Mouse (Mus musculus): ENCODE measurements at regions not wholly inside any gene's neighbourhood (a gene's known extent, or its start where the extent isn't known, plus 50 kb on each side); places are given as distances from the start of the nearest gene placed in this dataset.

DNA sequence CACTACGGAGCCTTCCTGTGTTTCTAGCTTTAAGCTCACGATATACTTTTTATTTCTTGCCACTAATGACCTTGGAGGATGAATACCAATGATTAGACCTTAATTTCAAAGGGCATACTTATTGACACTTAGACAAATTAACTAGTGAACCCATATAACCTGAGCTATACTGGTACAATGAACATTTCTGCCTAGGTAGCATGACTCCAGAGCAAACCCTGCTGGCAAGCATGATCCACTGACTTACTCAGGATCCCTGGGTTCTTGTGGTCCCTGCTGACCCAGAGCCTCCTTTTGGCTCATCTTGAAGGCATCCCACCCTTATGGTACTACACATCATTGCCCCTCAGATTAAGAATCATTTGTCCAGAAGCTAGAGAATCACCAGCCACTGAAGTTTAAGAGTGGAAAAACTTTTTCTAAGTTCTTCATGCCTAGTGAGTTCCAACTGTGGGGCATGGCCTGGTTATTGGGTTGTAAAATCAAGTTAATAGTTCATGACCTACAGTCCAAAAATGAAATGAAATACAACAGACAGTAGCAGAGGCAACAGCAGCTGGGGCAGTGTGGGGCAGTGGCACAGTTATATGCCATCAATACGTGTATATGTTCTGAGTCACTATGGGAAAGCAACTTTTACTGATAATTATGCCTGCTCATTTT, 1408.5 kb upstream of the A1bg start:
- intact Hi-C loops (cut with DNase I), result no loop called here

GRCm38 (mm10) chr15:62328920-62329319, 1406.1 kb upstream of the A1bg start:
- intact Hi-C loops (cut with DNase I), result no loop called here
- Histone ChIP-seq H3K27ac (peak overlapping the region; percentile 83), H3K4me3 (peak overlapping the region; percentile 65)
- no peak for DNase-seq
- no peak for TF ChIP-seq CTCF (IDR thresholded peaks at IDR 0.05)

More for the DNA sequence above, 1408.5 kb upstream of the A1bg start:
- H3K27ac ChIP-seq, result no peak overlapping the region
- no peak overlapping the region for H3K4me3 ChIP-seq
- TF ChIP-seq CTCF (IDR thresholded peaks at IDR 0.05), result no peak
- DNase-seq, result no peak

DNA sequence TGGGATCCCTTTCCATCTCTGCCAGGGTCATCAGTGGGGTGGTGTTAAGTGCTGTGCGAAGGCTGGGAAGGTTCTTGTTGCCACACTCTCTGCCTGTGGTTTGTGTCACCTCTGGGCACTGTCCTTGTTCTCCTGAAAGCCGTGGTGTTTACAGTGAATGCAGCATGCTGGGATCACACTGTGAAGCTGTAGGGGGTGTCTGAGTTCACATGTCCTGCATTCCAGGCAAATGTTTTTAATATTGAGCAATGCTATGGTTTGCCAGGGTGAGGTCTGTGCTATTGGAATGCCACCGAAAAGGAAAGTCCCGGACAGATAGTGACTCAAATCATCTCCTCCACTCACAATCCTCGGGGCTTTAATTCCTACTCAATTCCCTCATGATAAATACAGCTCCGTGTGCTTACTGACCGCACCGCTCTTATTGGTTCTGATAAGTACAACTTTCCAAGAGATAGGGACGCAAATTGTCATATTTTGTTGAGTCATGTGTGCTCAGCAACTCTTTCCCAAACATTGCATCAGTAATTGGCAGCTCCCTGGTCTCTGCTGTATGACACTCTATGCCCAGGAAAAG, 1405.6 kb upstream of the A1bg start:
- intact Hi-C loops (cut with DNase I), result no loop called here
- Histone ChIP-seq H3K27ac (peak overlapping the region; percentile 83), H3K4me3 (peak overlapping the region; percentile 65)
- DNase-seq, result peak; percentile 58
- TF ChIP-seq CTCF (IDR thresholded peaks at IDR 0.05), result no peak

- DNase-seq, result no peak
- no peak for TF ChIP-seq CTCF (IDR thresholded peaks at IDR 0.05)
- H3K27ac ChIP-seq, result peak overlapping the region; percentile 67
- intact Hi-C loops (cut with DNase I), result no loop called here
- H3K4me3 ChIP-seq, result no peak overlapping the region
These were observed 1404.7 kb upstream of the A1bg start for GRCm38 (mm10) chr15:62327481-62327880.

DNA sequence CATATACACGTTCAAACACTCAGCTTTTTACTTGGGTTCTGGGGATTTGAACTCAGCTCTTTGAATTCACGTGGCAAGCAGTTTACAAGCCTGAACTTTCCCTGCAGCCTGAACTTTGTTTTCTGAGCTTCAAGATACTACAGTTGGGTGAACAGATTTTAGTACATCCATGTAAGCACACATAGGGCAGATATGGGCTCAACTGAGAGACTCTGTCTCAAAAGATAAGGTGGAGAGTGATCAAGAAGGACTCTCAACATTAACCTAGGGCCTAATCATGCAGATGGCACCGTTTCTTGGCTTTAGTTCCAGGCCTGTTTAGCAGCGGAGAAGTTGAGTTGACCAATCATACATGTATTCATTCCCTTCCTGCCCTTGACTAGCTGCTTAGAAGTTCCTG, 1403.7 kb upstream of the A1bg start:
- H3K27ac ChIP-seq, result no peak overlapping the region
- intact Hi-C loops (cut with DNase I), result no loop called here
- no peak for DNase-seq
- no peak overlapping the region for H3K4me3 ChIP-seq
- no peak for TF ChIP-seq CTCF (IDR thresholded peaks at IDR 0.05)

- intact Hi-C loops (cut with DNase I), result no loop called here
- Histone ChIP-seq H3K4me3 (no peak overlapping the region), H3K27ac (no peak overlapping the region)
- DNase-seq, result no peak
- TF ChIP-seq CTCF (IDR thresholded peaks at IDR 0.05), result no peak
These were observed 1402.9 kb upstream of the A1bg start for GRCm38 (mm10) chr15:62325451-62326290.

DNA sequence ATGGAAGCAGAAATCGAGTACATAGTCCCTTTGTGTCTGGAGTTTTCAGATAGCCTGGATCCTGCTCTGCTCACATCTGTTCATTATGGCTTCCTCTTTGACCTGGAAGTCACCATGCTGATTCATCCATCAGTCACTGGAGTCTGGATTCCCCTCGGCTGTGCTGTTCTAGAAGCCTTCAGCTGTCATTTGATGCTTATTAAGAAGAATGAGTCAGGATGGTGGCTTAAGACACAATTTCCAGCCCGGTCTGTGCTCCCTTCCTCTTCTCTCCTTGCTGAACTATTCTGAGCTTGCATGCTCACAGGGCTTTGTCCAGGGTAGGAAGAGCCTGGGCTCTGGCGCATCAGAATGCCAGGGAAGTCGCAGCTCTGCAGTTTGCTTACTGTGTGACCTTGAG, 1398.2 kb upstream of the A1bg start:
- no peak for TF ChIP-seq CTCF (IDR thresholded peaks at IDR 0.05)
- no peak overlapping the region for H3K4me3 ChIP-seq
- H3K27ac ChIP-seq, result no peak overlapping the region
- no peak for DNase-seq
- intact Hi-C loops (cut with DNase I), result no loop called here

DNA sequence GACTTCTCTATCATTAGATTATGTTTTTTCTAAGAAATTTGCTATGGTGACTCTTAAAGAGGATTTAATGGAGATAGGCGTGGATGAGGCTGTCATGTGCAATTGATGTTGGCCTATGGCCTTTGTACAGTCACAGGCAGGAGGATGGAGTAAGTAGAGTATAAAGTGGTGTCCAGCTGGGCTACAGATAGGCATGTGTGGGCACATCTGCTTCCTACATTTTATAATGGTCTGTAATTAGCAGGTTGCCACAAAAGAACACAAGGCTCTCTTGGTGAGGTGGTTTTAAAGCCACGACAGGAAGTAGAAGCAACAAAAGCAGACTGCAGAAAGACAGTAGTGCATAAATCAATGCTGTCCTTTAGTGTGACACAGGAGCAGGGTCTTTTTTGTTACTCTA, 1391.6 kb upstream of the A1bg start:
- no peak for TF ChIP-seq CTCF (IDR thresholded peaks at IDR 0.05)
- intact Hi-C loops (cut with DNase I), result no loop called here
- no peak overlapping the region for H3K4me3 ChIP-seq
- DNase-seq, result no peak
- H3K27ac ChIP-seq, result no peak overlapping the region

DNA sequence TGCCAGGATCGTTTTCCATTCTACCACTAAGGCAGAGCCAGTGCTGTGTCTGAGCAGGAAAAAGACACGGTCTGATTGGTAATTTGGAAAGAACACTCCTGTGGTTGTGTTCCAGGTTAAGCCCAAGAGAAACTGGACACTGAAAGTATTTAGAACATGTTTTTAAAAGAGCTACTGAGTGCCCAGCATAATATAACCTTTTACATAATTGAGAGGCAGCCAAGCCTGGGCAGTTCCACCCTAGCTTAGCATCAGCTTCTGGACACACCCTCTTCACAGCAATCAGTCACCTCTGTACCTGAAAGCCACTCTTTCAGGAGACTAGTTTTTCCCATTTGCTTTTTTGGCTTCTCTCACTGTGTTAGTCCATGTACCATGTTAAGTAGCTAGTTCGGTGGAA, 1379.4 kb upstream of the A1bg start:
- TF ChIP-seq CTCF (IDR thresholded peaks at IDR 0.05), result no peak
- peak overlapping the region; percentile 68 for H3K27ac ChIP-seq
- intact Hi-C loops (cut with DNase I), result no loop called here

GRCm38 (mm10) chr15:62301567-62301966, 1378.8 kb upstream of the A1bg start:
- no peak for TF ChIP-seq CTCF (IDR thresholded peaks at IDR 0.05)
- Histone ChIP-seq H3K27ac (peak overlapping the region; percentile 68), H3K4me3 (no peak overlapping the region)
- intact Hi-C loops (cut with DNase I), result no loop called here
- no peak for DNase-seq

More for the DNA sequence above, 1379.4 kb upstream of the A1bg start:
- H3K4me3 ChIP-seq, result no peak overlapping the region
- peak; percentile 42 for DNase-seq

GRCm38 (mm10) chr15:62297138-62297537, 1374.3 kb upstream of the A1bg start:
- DNase-seq, result no peak
- no peak overlapping the region for H3K4me3 ChIP-seq
- no peak overlapping the region for H3K27ac ChIP-seq
- TF ChIP-seq CTCF (IDR thresholded peaks at IDR 0.05), result no peak
- intact Hi-C loops (cut with DNase I), result loop anchor here (10.0 kb wide), 1 partner anchor 508 kb away; no protein-coding TSS in a partner anchor

GRCm38 (mm10) chr15:62295233-62295927, 1372.6 kb upstream of the A1bg start:
- intact Hi-C loops (cut with DNase I), result loop anchor here (2.0 to 10.0 kb wide), 2 partner anchors 309 to 509 kb away; no protein-coding TSS in a partner anchor
- H3K27ac ChIP-seq, result peak overlapping the region; percentile 85
- TF ChIP-seq CTCF (IDR thresholded peaks at IDR 0.05), result no peak
- DNase-seq, result peak; percentile 82
- peak overlapping the region; percentile 52 for H3K4me3 ChIP-seq
